Mouse (Mus musculus): ENCODE data around the gene Etv4.

- TF ChIP-seq EP300 (optimal IDR thresholded peaks at IDR 0.05) (no peak), CTCF (IDR thresholded peaks at IDR 0.05; ENCODE audit: low read depth) (no peak)
Measured at GRCm38 (mm10) chr11:101776846-101777245, 8.3 kb downstream of the Etv4 start.
